Mouse (Mus musculus) heart, embryonic 10.5 days (tissue): ENCODE results near the gene Pax5. TPM values are rescaled to one million over a fixed set of nuclear protein-coding genes. Genes with fewer than 3 reads are reported as not detected.

Experiments used
- DNase-seq: peaks from one replicate; pipeline ENCODE4 v3.0.0-alpha.2; 2017; ENCODE audit warnings: low spot score
- H3K27ac ChIP-seq: fragments of 300-500 bp; sonication (generic); 2 replicates; pipeline ENCODE4 v1.5.1; 2016; ENCODE audit warnings: mild to moderate bottlenecking
- H3K27me3 ChIP-seq: fragments of 300-500 bp; sonication (generic); 2 replicates; pipeline ENCODE4 v1.6.1; 2016; ENCODE audit warnings: mild to moderate bottlenecking; ENCODE audit not compliant: poor library complexity, insufficient read depth, severe bottlenecking
- H3K36me3 ChIP-seq: fragments of 300-500 bp; sonication (generic); 2 replicates; pipeline ENCODE4 v1.6.1; 2016; ENCODE audit warnings: mild to moderate bottlenecking, moderate library complexity
- H3K4me1 ChIP-seq: fragments of 300-500 bp; sonication (generic); 2 replicates; pipeline ENCODE4 v1.6.1; 2016; ENCODE audit warnings: mild to moderate bottlenecking
- H3K4me3 ChIP-seq: fragments of 300-500 bp; sonication (generic); 2 replicates; pipeline ENCODE4 v1.5.1; 2016; ENCODE audit warnings: mild to moderate bottlenecking, moderate library complexity
- H3K9me3 ChIP-seq: fragments of 300-500 bp; sonication (generic); 2 replicates; pipeline ENCODE4 v1.6.1; 2016; ENCODE audit warnings: mild to moderate bottlenecking, moderate library complexity
- WGBS: fragments of 180-500 bp; shearing (Covaris S2); methylation state at CpG from one replicate; pipeline ENCODE4 v1.1.7; 2016; 5-methylcytosine and 5-hydroxymethylcytosine counted together
- microRNA-seq: library from miRNA; unstranded; fragments of <30 nt; microRNA quantifications from one replicate; pipeline ENCODE4, GENCODE M21; 2017
- polyA plus RNA-seq: library from polyadenylated mRNA; unstranded; fragments of >200 nt; fragmentation: Nextera tagmentation; extraction: Ambion mirVana; gene quantifications from 2 replicates; pipeline ENCODE4 v1.2.1, GENCODE M21; 2016

Gene Pax5
- polyA plus RNA-seq, 1 experiment from 2014 or later: 0.03 TPM

- WGBS: 69% methylated on average over 6 of the region's 6 CpGs
- H3K9me3 ChIP-seq: no peaks in the 10 kb centered on the region
- no peak overlapping the region for H3K27ac ChIP-seq
- H3K4me3 ChIP-seq: no peak overlapping the region
- no peak for DNase-seq
- H3K36me3 ChIP-seq: no peaks in the 10 kb centered on the region
- no peaks in the 10 kb centered on the region for H3K27me3 ChIP-seq
- no peaks in the 10 kb centered on the region for H3K4me1 ChIP-seq
Measured at GRCm38 (mm10) chr4:44493756-44494155, 216.5 kb downstream of the Pax5 start.

GRCm38 (mm10) chr4:44490872-44491271 lies 219.4 kb downstream of the Pax5 start:
- Histone ChIP-seq H3K4me1 (peaks cover 4% of the 10 kb centered on the region; the same call in 1 of the 2 replicates), H3K27me3 (no peaks in the 10 kb centered on the region; the same call in 1 of the 2 replicates), H3K4me3 (no peak overlapping the region), H3K36me3 (no peaks in the 10 kb centered on the region), H3K9me3 (no peaks in the 10 kb centered on the region), H3K27ac (no peak overlapping the region)
- no peak for DNase-seq
- 71% methylated on average over 6 of the region's 6 CpGs for WGBS

- 53% methylated on average over 8 of the region's 8 CpGs for WGBS
- Histone ChIP-seq H3K4me3 (no peak overlapping the region), H3K27ac (no peak overlapping the region), H3K4me1 (peaks cover 7% of the 10 kb centered on the region; the same call in 1 of the 2 replicates), H3K27me3 (no peaks in the 10 kb centered on the region; the same call in 1 of the 2 replicates), H3K9me3 (no peaks in the 10 kb centered on the region), H3K36me3 (no peaks in the 10 kb centered on the region)
- no peak for DNase-seq
Measured at GRCm38 (mm10) chr4:44488702-44489101, 221.6 kb downstream of the Pax5 start.

- H3K4me1 ChIP-seq: peaks cover 7% of the 10 kb centered on the region; the same call in 1 of the 2 replicates
- 58% methylated on average over 8 of the region's 8 CpGs for WGBS
- DNase-seq: no peak
Measured at GRCm38 (mm10) chr4:44488219-44488618, 222.1 kb downstream of the Pax5 start.

GRCm38 (mm10) chr4:44482851-44483250 lies 227.4 kb downstream of the Pax5 start:
- 81% methylated on average over 9 of the region's 9 CpGs for WGBS
- H3K4me1 ChIP-seq: peaks cover 3% of the 10 kb centered on the region; the same call in 1 of the 2 replicates

More at GRCm38 (mm10) chr4:44488219-44488618, 222.1 kb downstream of the Pax5 start:
- no peak overlapping the region for H3K27ac ChIP-seq
- H3K4me3 ChIP-seq: no peak overlapping the region
- H3K36me3 ChIP-seq: no peaks in the 10 kb centered on the region
- H3K27me3 ChIP-seq: no peaks in the 10 kb centered on the region; the same call in 1 of the 2 replicates
- no peaks in the 10 kb centered on the region for H3K9me3 ChIP-seq

GRCm38 (mm10) chr4:44479755-44480154 lies 230.5 kb downstream of the Pax5 start:
- no peaks in the 10 kb centered on the region for H3K27me3 ChIP-seq
- H3K9me3 ChIP-seq: no peaks in the 10 kb centered on the region
- H3K36me3 ChIP-seq: no peaks in the 10 kb centered on the region
- H3K27ac ChIP-seq: no peak overlapping the region
- no peak overlapping the region for H3K4me3 ChIP-seq
- WGBS: 81% methylated on average over 1 of the region's 1 CpGs
- peaks cover 2% of the 10 kb centered on the region; the same call in 1 of the 2 replicates for H3K4me1 ChIP-seq
- DNase-seq: no peak

More at GRCm38 (mm10) chr4:44482851-44483250, 227.4 kb downstream of the Pax5 start:
- Histone ChIP-seq H3K9me3 (no peaks in the 10 kb centered on the region), H3K27ac (no peak overlapping the region), H3K4me3 (no peak overlapping the region), H3K27me3 (no peaks in the 10 kb centered on the region; the same call in 1 of the 2 replicates), H3K36me3 (no peaks in the 10 kb centered on the region)
- no peak for DNase-seq

Small RNA genes lying within 50 kb of the gene (microRNA-seq; reads per million reads assigned to microRNA genes)
- gene Mir5120: not detected

Other genes starting within 250 kb of the Pax5 start
- 22.9 and 23.7 TPM in 2 replicates for gene Zcchc7, start 45.4 kb upstream of the Pax5 start, polyA plus RNA-seq